Mouse (Mus musculus): ENCODE data around the gene Ptrh1.

DNA sequence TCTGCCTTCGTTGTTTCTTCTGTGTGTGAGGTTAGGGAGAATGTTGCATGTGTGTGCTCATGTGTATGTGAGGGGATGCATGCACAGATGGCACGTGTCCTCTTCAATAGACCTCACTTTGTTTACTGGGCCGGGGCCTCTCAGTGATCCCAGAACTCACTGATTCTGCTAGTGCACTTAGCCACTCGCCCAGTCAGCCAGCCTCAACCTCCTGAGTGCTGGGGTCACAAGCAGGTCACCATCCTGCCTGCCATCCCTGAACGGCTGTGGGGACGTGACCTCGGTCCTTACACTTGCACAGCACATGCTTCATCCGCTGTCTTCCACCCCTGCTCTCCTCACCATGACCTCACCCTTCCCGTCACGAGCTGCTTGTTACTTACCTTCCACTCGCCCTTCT, 47.6 kb downstream of the Ptrh1 start:
- TF ChIP-seq CTCF (IDR thresholded peaks at IDR 0.05; ENCODE audit: low read depth) (no peak), EP300 (IDR thresholded peaks at IDR 0.05; ENCODE audit: low read depth) (no peak)
